Mouse (Mus musculus) adipocyte (in vitro differentiated cells): ENCODE data around the gene Nrxn1.

ENCODE experiments used
- DNase-seq: peaks from one replicate; pipeline ENCODE4 v3.0.0-alpha.2; 2016; ENCODE audit warnings: low spot score

The Nrxn1 gene

GRCm38 (mm10) chr17:91093042-91093080 is at the start of gene Nrxn1:
TSS of gene Nrxn1 (minus strand) at chr17:91093071.
- no peak for DNase-seq

GRCm38 (mm10) chr17:91136859-91137258 is 44.0 kb upstream of the Nrxn1 start:
- DNase-seq = no peak

- DNase-seq = no peak
These were observed 20.2 kb upstream of the Nrxn1 start for GRCm38 (mm10) chr17:91112880-91113628.

GRCm38 (mm10) chr17:91112085-91112484 is 19.2 kb upstream of the Nrxn1 start:
- DNase-seq = no peak

GRCm38 (mm10) chr17:91093081-91093875 is 407 bp upstream of the Nrxn1 start:
- DNase-seq = no peak

GRCm38 (mm10) chr17:91092421-91093041 is 340 bp downstream of the Nrxn1 start:
- DNase-seq = no peak

- DNase-seq = no peak
These were observed 2.2 kb downstream of the Nrxn1 start for GRCm38 (mm10) chr17:91090631-91091030.

- no peak for DNase-seq
These were observed 3.9 kb downstream of the Nrxn1 start for GRCm38 (mm10) chr17:91088991-91089390.

- DNase-seq = no peak
These were observed 4.7 kb downstream of the Nrxn1 start for GRCm38 (mm10) chr17:91088037-91088715.

- no peak for DNase-seq
These were observed 6.5 kb downstream of the Nrxn1 start for GRCm38 (mm10) chr17:91086412-91086811.

- DNase-seq = no peak
These were observed 7.5 kb downstream of the Nrxn1 start for GRCm38 (mm10) chr17:91085416-91085815.

GRCm38 (mm10) chr17:91079096-91079495 is 13.8 kb downstream of the Nrxn1 start:
- no peak for DNase-seq

- no peak for DNase-seq
These were observed 18.1 kb downstream of the Nrxn1 start for GRCm38 (mm10) chr17:91074780-91075179.

- no peak for DNase-seq
These were observed 59.4 kb downstream of the Nrxn1 start for GRCm38 (mm10) chr17:91033466-91033865.

- no peak for DNase-seq
These were observed 67.7 kb downstream of the Nrxn1 start for GRCm38 (mm10) chr17:91025061-91025623.

- no peak for DNase-seq
These were observed 85.3 kb downstream of the Nrxn1 start for GRCm38 (mm10) chr17:91007385-91008089.

- no peak for DNase-seq
These were observed 92.5 kb downstream of the Nrxn1 start for GRCm38 (mm10) chr17:91000389-91000788.

- no peak for DNase-seq
These were observed 93.2 kb downstream of the Nrxn1 start for GRCm38 (mm10) chr17:90999667-91000154.

- no peak for DNase-seq
These were observed 95.2 kb downstream of the Nrxn1 start for GRCm38 (mm10) chr17:90997714-90998113.

GRCm38 (mm10) chr17:90995436-90995835 is 97.4 kb downstream of the Nrxn1 start:
- DNase-seq = no peak

- DNase-seq = no peak
These were observed 98.6 kb downstream of the Nrxn1 start for GRCm38 (mm10) chr17:90994247-90994646.

- DNase-seq = no peak
These were observed 102.1 kb downstream of the Nrxn1 start for GRCm38 (mm10) chr17:90990747-90991146.
